Mouse (Mus musculus) limb, embryonic 15.5 days (tissue): ENCODE results near the gene Lrwd1. TPM values are rescaled to one million over a fixed set of nuclear protein-coding genes. Genes with fewer than 3 reads are reported as not detected.
"Not testable (repeated sequence)": the region's sequence is repeated elsewhere in the genome, so short reads cannot be mapped to it uniquely, and the experiment has no call there.

Experiments used
- ATAC-seq: fragments of 200-750 bp; cut with Nextera tagmentation; 2 replicates; pipeline ENCODE4 v1.8.0; 2017; ENCODE audit warnings: low read depth, moderate TSS enrichment; ENCODE audit not compliant: insufficient number of reproducible peaks, low FRiP score, low TSS enrichment
- H3K27ac ChIP-seq: fragments of 300-500 bp; sonication (generic); 2 replicates; pipeline ENCODE4 v1.5.1; 2015; ENCODE audit warnings: moderate library complexity, mild to moderate bottlenecking, inconsistent platforms
- H3K27me3 ChIP-seq: fragments of 300-500 bp; sonication (generic); 2 replicates; pipeline ENCODE4 v1.6.1; 2015; ENCODE audit warnings: inconsistent platforms
- H3K36me3 ChIP-seq: fragments of 300-500 bp; sonication (generic); 2 replicates; pipeline ENCODE4 v1.6.1; 2015; ENCODE audit warnings: inconsistent platforms
- H3K4me1 ChIP-seq: fragments of 300-500 bp; sonication (generic); 2 replicates; pipeline ENCODE4 v1.6.1; 2015; ENCODE audit warnings: inconsistent platforms
- H3K4me2 ChIP-seq: fragments of 300-500 bp; sonication (generic); 2 replicates; pipeline ENCODE4 v1.6.1; 2015; ENCODE audit warnings: mild to moderate bottlenecking, inconsistent platforms
- H3K4me3 ChIP-seq: fragments of 300-500 bp; sonication (generic); 2 replicates; pipeline ENCODE4 v1.5.1; 2015; ENCODE audit warnings: mild to moderate bottlenecking, inconsistent platforms
- H3K9ac ChIP-seq: fragments of 300-500 bp; sonication (generic); 2 replicates; pipeline ENCODE4 v1.6.1; 2015; ENCODE audit warnings: inconsistent platforms
- H3K9me3 ChIP-seq: fragments of 300-500 bp; sonication (generic); 2 replicates; pipeline ENCODE4 v1.6.1; 2016; ENCODE audit warnings: inconsistent platforms
- WGBS: fragments of 180-500 bp; shearing (Covaris S2); methylation state at CpG from one replicate; pipeline ENCODE4 v1.1.7; 2015; 5-methylcytosine and 5-hydroxymethylcytosine counted together
- polyA plus RNA-seq: library from polyadenylated mRNA; unstranded; fragments of >200 nt; fragmentation: Nextera tagmentation; extraction: Ambion mirVana; gene quantifications from 2 replicates; pipeline ENCODE4 v1.2.1, GENCODE M21; 2015

Lrwd1 gene
- polyA plus RNA-seq, 1 experiment from 2014 or later, result 32.3 TPM

DNA sequence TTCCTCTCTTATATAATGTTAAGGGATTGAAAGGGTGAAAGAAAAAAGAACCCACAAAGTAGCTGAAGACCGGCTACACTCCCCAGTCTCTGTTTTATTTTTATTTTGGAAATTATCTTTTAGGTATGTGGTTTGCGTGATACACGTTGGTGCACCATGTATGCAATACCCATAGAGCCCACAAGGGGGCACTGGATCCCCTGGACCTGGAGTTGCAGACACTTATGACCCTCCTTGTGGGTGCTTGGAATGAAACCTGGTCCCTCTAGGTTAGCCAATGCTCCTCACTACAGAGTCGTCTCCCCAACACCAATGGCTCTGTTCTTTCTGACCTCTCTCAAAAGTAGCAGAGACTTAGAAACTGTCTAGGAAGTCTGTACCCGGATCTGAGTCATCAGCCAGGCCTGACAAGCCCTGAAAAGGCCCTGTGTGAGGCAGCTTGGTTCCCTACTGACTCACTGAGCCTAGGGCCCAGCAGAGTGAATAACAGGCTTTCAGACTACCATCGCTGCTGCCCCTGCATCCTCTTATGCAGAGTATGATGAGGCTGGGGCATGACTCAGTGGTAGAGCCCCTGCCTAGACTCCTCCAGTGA lies 7.4 kb upstream of the Lrwd1 start:
- Histone ChIP-seq H3K4me1 (no peaks in the 10 kb centered on the region), H3K4me2 (no peak overlapping the region), H3K36me3 (peaks cover 42% of the 10 kb centered on the region), H3K9me3 (no peaks in the 10 kb centered on the region), H3K4me3 (no peak overlapping the region), H3K27me3 (no peaks in the 10 kb centered on the region), H3K9ac (no peak overlapping the region), H3K27ac (no peak overlapping the region)
- WGBS, result 85% methylated on average over 6 of the region's 6 CpGs
- ATAC-seq, result no peak

- WGBS, result 85% methylated on average over 5 of the region's 5 CpGs
Measured at GRCm38 (mm10) chr5:136142746-136143145, 6.9 kb upstream of the Lrwd1 start.

GRCm38 (mm10) chr5:136140057-136140482 lies 4.2 kb upstream of the Lrwd1 start:
- Histone ChIP-seq H3K9me3 (no peaks in the 10 kb centered on the region), H3K27ac (no peak overlapping the region), H3K36me3 (peaks cover 45% of the 10 kb centered on the region), H3K4me2 (no peak overlapping the region), H3K4me3 (no peak overlapping the region), H3K9ac (no peak overlapping the region), H3K27me3 (no peaks in the 10 kb centered on the region), H3K4me1 (peaks cover 12% of the 10 kb centered on the region)
- WGBS, result 95% methylated on average over 10 of the region's 10 CpGs
- ATAC-seq, result no peak

More at GRCm38 (mm10) chr5:136142746-136143145, 6.9 kb upstream of the Lrwd1 start:
- Histone ChIP-seq H3K4me1 (no peaks in the 10 kb centered on the region), H3K4me2 (no peak overlapping the region), H3K9me3 (no peaks in the 10 kb centered on the region), H3K27ac (no peak overlapping the region), H3K27me3 (no peaks in the 10 kb centered on the region), H3K36me3 (peaks cover 45% of the 10 kb centered on the region), H3K9ac (no peak overlapping the region), H3K4me3 (no peak overlapping the region)
- ATAC-seq, result no peak

GRCm38 (mm10) chr5:136139393-136139792 lies 3.5 kb upstream of the Lrwd1 start:
- no peak overlapping the region for H3K9ac ChIP-seq
- ATAC-seq, result no peak
- no peak overlapping the region for H3K27ac ChIP-seq
- peaks cover 45% of the 10 kb centered on the region for H3K36me3 ChIP-seq
- H3K27me3 ChIP-seq, result no peaks in the 10 kb centered on the region
- peaks cover 19% of the 10 kb centered on the region for H3K4me1 ChIP-seq
- H3K4me3 ChIP-seq, result no peak overlapping the region
- H3K9me3 ChIP-seq, result no peaks in the 10 kb centered on the region
- no peak overlapping the region for H3K4me2 ChIP-seq
- 96% methylated on average over 13 of the region's 13 CpGs for WGBS

- Histone ChIP-seq H3K9me3 (no peaks in the 10 kb centered on the region), H3K27me3 (no peaks in the 10 kb centered on the region), H3K4me3 (no peak overlapping the region), H3K4me2 (no peak overlapping the region), H3K9ac (no peak overlapping the region), H3K36me3 (peaks cover 51% of the 10 kb centered on the region), H3K27ac (no peak overlapping the region), H3K4me1 (peaks cover 19% of the 10 kb centered on the region)
- WGBS, result 74% methylated on average over 13 of the region's 13 CpGs
- no peak for ATAC-seq
Measured at GRCm38 (mm10) chr5:136137658-136138274, 1.9 kb upstream of the Lrwd1 start.

- Histone ChIP-seq H3K9ac (peak overlapping the region; percentile 58), H3K4me1 (peaks cover 19% of the 10 kb centered on the region), H3K27me3 (no peaks in the 10 kb centered on the region), H3K36me3 (peaks cover 53% of the 10 kb centered on the region), H3K9me3 (no peaks in the 10 kb centered on the region), H3K4me2 (peak overlapping the region; percentile 66), H3K4me3 (peak overlapping the region; percentile 75), H3K27ac (peak overlapping the region; percentile 68)
- no peak for ATAC-seq
- WGBS, result 5% methylated on average over 20 of the region's 20 CpGs
Measured at GRCm38 (mm10) chr5:136136292-136136990, 567 bp upstream of the Lrwd1 start.

DNA sequence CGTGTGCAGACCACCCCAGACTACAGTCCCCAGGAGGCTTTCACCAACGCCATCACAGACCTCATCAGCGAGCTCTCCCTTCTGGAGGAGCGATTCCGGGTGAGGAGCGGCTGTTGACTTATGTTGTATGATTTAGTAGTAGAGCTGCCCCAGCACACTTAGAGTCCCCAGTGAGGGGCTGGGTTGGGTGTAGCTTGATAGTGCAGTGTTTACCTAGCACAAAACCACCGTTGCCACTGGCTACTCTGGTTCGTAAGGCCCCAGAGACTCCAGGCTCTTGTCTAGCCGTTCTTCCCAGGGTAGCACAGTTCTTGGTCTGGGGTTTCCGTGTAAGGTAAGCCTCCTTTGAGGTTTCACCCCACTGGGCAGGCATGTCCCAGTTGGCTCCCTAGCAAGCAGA lies 13.7 kb downstream of the Lrwd1 start:
- Histone ChIP-seq H3K4me1 (peaks cover 14% of the 10 kb centered on the region), H3K27ac (no peak overlapping the region), H3K9me3 (no peaks in the 10 kb centered on the region), H3K36me3 (peaks cover 74% of the 10 kb centered on the region), H3K27me3 (no peaks in the 10 kb centered on the region), H3K4me2 (no peak overlapping the region), H3K9ac (no peak overlapping the region), H3K4me3 (no peak overlapping the region)
- WGBS, result 87% methylated on average over 10 of the region's 10 CpGs
- ATAC-seq, result no peak

DNA sequence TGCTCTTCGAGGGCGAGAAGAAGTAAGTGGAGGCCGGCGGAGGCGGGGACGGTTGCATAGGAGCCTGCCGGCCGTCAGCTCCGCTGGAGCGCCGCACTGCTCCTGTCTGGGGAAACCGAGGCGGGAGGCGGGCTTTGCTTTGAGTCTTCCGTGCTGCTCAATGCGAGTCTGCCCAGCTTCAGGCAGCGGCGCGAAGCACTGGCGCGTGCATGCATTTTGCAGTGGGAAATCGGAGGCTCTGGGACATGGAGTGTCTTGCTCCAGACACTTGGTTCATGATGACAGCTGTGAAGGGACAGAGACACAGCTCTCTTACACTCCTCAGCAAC lies 19.1 kb downstream of the Lrwd1 start:
- H3K27ac ChIP-seq, result peak overlapping the region; percentile 73

GRCm38 (mm10) chr5:136115891-136116783 lies 19.7 kb downstream of the Lrwd1 start, which contains the start of gene Polr2j:
Gene Polr2j, plus strand, starts transcription at chr5:136116631.
- WGBS, result 3% methylated on average over 42 of the region's 42 CpGs
- H3K27ac ChIP-seq, result peak within 1 kb of the TSS; percentile 73
- ATAC-seq, result peak; percentile 90

More for the DNA sequence above, 19.1 kb downstream of the Lrwd1 start:
- H3K4me1 ChIP-seq, result peaks cover 22% of the 10 kb centered on the region
- H3K27me3 ChIP-seq, result no peaks in the 10 kb centered on the region
- peak overlapping the region; percentile 96 for H3K4me3 ChIP-seq
- H3K9ac ChIP-seq, result peak overlapping the region; percentile 95
- ATAC-seq, result peak; percentile 26; the same call in 1 of the 2 replicates
- WGBS, result under 1% methylated on average over 22 of the region's 22 CpGs
- H3K4me2 ChIP-seq, result peak overlapping the region; percentile 86
- H3K36me3 ChIP-seq, result peaks cover 20% of the 10 kb centered on the region
- no peaks in the 10 kb centered on the region for H3K9me3 ChIP-seq

DNA sequence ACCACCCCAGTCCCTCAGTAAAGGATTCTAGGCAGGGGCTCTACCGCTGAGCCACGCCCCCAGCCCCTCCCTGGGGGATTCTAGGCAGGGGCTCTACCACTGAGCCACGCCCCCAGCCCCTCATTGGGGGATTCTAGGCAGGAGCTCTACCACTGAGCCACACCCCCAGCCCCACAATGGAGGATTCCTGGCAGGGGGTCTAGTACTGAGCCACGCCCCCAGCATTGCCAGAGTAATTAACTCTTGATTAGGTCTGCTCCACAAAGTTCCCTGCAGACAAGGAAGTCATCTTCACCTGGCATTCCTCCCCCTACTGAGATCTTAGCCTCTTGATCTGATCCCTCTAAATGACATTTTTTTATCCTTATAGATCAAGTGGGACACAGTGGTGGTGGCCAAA lies 22.3 kb downstream of the Lrwd1 start:
- H3K9ac ChIP-seq, H3K9me3 ChIP-seq, H3K36me3 ChIP-seq, H3K4me2 ChIP-seq, H3K27ac ChIP-seq, ATAC-seq, H3K27me3 ChIP-seq, H3K4me3 ChIP-seq: not testable (repeated sequence)
- H3K4me1 ChIP-seq, result peaks cover 21% of the 10 kb centered on the region
- 45% methylated on average over 4 of the region's 4 CpGs for WGBS

More at GRCm38 (mm10) chr5:136115891-136116783, 19.7 kb downstream of the Lrwd1 start, which contains the start of gene Polr2j:
- Histone ChIP-seq H3K4me3 (peak within 1 kb of the TSS; percentile 96), H3K9me3 (no peaks in the 10 kb centered on the region), H3K4me1 (peaks cover 22% of the 10 kb centered on the region), H3K36me3 (peaks cover 14% of the 10 kb centered on the region), H3K4me2 (peak within 1 kb of the TSS; percentile 86), H3K27me3 (no peaks in the 10 kb centered on the region), H3K9ac (peak within 1 kb of the TSS; percentile 95)

- WGBS, result 78% methylated on average over 3 of the region's 3 CpGs
- H3K4me1 ChIP-seq, result no peaks in the 10 kb centered on the region
- H3K4me3 ChIP-seq, result no peak overlapping the region
- H3K36me3 ChIP-seq, result no peaks in the 10 kb centered on the region; the same call in 1 of the 2 replicates
- H3K4me2 ChIP-seq, result no peak overlapping the region
- H3K9me3 ChIP-seq, result no peaks in the 10 kb centered on the region
- H3K27me3 ChIP-seq, result no peaks in the 10 kb centered on the region
- no peak for ATAC-seq
- H3K9ac ChIP-seq, result no peak overlapping the region
- H3K27ac ChIP-seq, result no peak overlapping the region
Measured at GRCm38 (mm10) chr5:136109042-136109441, 26.8 kb downstream of the Lrwd1 start.
